Mouse (Mus musculus): Measurements from ENCODE around the gene Alb. TPM values are rescaled to one million over a fixed set of nuclear protein-coding genes. Genes with fewer than 3 reads are reported as not detected.

Alb gene
- polyA plus RNA-seq, 1 experiment from 2014 or later = 0.81 TPM

- Histone ChIP-seq H3K27me3 (replicated peaks) (no peaks in the 10 kb centered on the region), H3K27ac (no peak overlapping the region), H3K9ac (no peak overlapping the region), H3K4me1 (no peaks in the 10 kb centered on the region), H3K36me3 (no peaks in the 10 kb centered on the region), H3K4me3 (no peak overlapping the region), H3K4me2 (replicated peaks) (no peak overlapping the region), H3K9me3 (no peaks in the 10 kb centered on the region)
- 0 out of 2 replicates have a peak, but pooled peaks have one; percentile 63 for ATAC-seq (ENCODE audit: low FRiP score, low read depth)
- WGBS = 12% methylated on average over 6 of the region's 6 CpGs
These were observed 6.5 kb downstream of the Alb start for GRCm38 (mm10) chr5:90467245-90467644.

DNA sequence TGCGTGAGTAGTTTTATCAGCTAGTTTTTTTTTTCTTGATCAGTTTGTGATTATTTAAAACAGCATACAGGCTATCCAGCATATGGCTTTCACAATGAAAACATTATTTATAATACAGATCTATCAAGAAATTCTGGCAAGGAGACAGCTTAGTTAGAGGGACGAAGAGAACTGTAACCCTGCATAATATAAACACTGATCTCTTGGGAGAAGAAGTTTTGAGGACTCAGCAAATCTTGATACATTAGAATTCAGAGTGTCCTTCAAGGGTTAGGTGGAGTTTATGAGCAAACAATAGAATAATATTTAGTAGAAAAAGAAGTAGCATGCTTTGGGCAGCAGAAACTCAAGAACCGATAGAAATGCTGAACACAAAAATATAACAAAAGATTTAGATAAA, 10.1 kb downstream of the Alb start:
- 92% methylated on average over 3 of the region's 3 CpGs for WGBS
- H3K4me2 ChIP-seq (replicated peaks) = no peak overlapping the region
- no peak overlapping the region for H3K27ac ChIP-seq
- H3K27me3 ChIP-seq (replicated peaks) = no peaks in the 10 kb centered on the region
- H3K4me1 ChIP-seq = no peaks in the 10 kb centered on the region
- H3K36me3 ChIP-seq = no peaks in the 10 kb centered on the region
- H3K9ac ChIP-seq = no peak overlapping the region
- no peaks in the 10 kb centered on the region for H3K9me3 ChIP-seq
- no peak overlapping the region for H3K4me3 ChIP-seq
- ATAC-seq (ENCODE audit: low FRiP score, low read depth) = no peak

DNA sequence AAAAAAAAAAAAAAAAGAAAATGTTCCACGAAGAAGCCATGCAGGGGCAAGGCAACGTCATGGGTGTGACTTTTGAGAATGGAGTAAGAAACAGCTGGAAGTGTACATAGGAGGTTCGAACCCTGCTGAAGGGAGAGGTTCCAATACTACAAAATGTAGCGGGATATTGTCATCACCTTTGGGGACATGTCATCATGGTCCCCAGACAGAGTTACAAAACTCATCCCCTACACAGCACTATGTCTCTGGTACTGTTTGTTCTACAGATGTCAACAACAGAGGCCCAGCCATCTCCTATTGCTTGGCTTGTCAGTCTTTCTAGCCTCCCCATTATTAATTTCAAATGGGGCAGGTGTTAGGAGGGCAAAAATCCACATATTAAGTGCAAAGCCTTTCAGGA, 13.2 kb downstream of the Alb start:
- H3K36me3 ChIP-seq = no peaks in the 10 kb centered on the region
- H3K4me1 ChIP-seq = no peaks in the 10 kb centered on the region
- no peak overlapping the region for H3K4me3 ChIP-seq
- H3K27ac ChIP-seq = no peak overlapping the region
- H3K4me2 ChIP-seq (replicated peaks) = no peak overlapping the region
- 78% methylated on average over 4 of the region's 4 CpGs for WGBS
- H3K9ac ChIP-seq = no peak overlapping the region
- no peak for ATAC-seq (ENCODE audit: low FRiP score, low read depth)
- no peaks in the 10 kb centered on the region for H3K9me3 ChIP-seq
- H3K27me3 ChIP-seq (replicated peaks) = no peaks in the 10 kb centered on the region

DNA sequence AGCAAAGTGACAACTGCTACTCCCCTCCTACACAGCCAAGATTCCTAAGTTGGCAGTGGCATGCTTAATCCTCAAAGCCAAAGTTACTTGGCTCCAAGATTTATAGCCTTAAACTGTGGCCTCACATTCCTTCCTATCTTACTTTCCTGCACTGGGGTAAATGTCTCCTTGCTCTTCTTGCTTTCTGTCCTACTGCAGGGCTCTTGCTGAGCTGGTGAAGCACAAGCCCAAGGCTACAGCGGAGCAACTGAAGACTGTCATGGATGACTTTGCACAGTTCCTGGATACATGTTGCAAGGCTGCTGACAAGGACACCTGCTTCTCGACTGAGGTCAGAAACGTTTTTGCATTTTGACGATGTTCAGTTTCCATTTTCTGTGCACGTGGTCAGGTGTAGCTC, 13.7 kb downstream of the Alb start:
- no peak for ATAC-seq (ENCODE audit: low FRiP score, low read depth)
- H3K27me3 ChIP-seq (replicated peaks) = no peaks in the 10 kb centered on the region
- H3K4me3 ChIP-seq = no peak overlapping the region
- H3K9me3 ChIP-seq = no peaks in the 10 kb centered on the region
- H3K4me1 ChIP-seq = no peaks in the 10 kb centered on the region
- WGBS = 86% methylated on average over 5 of the region's 5 CpGs
- H3K36me3 ChIP-seq = no peaks in the 10 kb centered on the region
- H3K9ac ChIP-seq = no peak overlapping the region
- no peak overlapping the region for H3K27ac ChIP-seq
- H3K4me2 ChIP-seq (replicated peaks) = no peak overlapping the region

DNA sequence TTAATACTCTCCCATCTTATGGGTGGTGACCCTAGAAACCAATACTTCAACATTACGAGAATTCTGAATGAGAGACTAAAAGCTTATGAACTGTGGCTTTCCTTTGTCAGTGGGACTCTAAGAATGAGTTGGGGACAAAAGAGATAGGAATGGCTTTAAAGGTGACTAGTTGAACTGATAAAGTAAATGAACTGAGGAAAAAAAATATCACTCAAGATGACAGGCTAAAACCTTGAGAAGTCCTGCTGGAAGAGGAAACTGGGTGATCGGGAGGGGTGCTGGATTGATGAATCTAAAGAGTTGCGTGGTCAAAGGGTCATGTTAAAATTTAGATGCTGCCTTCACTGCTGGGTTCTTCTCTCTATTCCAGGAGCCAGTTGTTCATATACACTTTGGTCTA, 16.0 kb downstream of the Alb start:
- no peaks in the 10 kb centered on the region for H3K4me1 ChIP-seq
- H3K9me3 ChIP-seq = no peaks in the 10 kb centered on the region
- H3K27ac ChIP-seq = no peak overlapping the region
- H3K36me3 ChIP-seq = no peaks in the 10 kb centered on the region
- H3K27me3 ChIP-seq (replicated peaks) = no peaks in the 10 kb centered on the region
- no peak overlapping the region for H3K9ac ChIP-seq
- H3K4me3 ChIP-seq = no peak overlapping the region
- 85% methylated on average over 3 of the region's 3 CpGs for WGBS
- no peak overlapping the region for H3K4me2 ChIP-seq (replicated peaks)
- no peak for ATAC-seq (ENCODE audit: low FRiP score, low read depth)

- no peaks in the 10 kb centered on the region for H3K27me3 ChIP-seq (replicated peaks)
- H3K36me3 ChIP-seq = no peaks in the 10 kb centered on the region
- no peak overlapping the region for H3K27ac ChIP-seq
- no peak overlapping the region for H3K4me2 ChIP-seq (replicated peaks)
- no peaks in the 10 kb centered on the region for H3K9me3 ChIP-seq
- WGBS = 88% methylated on average over 7 of the region's 7 CpGs
- no peaks in the 10 kb centered on the region for H3K4me1 ChIP-seq
- H3K9ac ChIP-seq = no peak overlapping the region
- no peak overlapping the region for H3K4me3 ChIP-seq
- ATAC-seq (ENCODE audit: low FRiP score, low read depth) = no peak
These were observed 16.8 kb downstream of the Alb start for GRCm38 (mm10) chr5:90477308-90478140.

DNA sequence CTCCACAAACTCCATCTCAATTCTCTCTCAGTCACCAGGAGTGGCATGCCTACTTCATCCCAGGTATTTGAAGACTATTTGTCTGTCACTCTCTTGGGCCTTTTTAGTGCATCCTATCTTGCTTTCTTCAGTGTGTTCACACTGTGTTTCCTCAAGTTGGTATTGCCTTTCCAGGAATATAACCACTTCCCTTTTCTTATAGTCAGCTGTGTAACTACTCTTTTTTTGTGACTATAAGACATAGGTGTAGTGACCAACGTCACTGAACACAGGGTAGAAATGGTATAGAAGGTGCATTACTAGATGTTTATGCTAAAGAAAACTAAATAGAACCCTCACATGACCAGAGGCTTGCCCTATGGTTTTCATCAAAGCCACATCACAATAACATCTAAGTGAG, 18.2 kb downstream of the Alb start:
- no peaks in the 10 kb centered on the region for H3K4me1 ChIP-seq

GRCm38 (mm10) chr5:90485597-90485996, 24.9 kb downstream of the Alb start:
- Histone ChIP-seq H3K4me3 (no peak overlapping the region), H3K27me3 (replicated peaks) (no peaks in the 10 kb centered on the region), H3K9me3 (no peaks in the 10 kb centered on the region), H3K9ac (no peak overlapping the region), H3K4me2 (replicated peaks) (no peak overlapping the region), H3K36me3 (no peaks in the 10 kb centered on the region), H3K4me1 (no peaks in the 10 kb centered on the region), H3K27ac (no peak overlapping the region)
- no peak for ATAC-seq (ENCODE audit: low FRiP score, low read depth)
- 93% methylated on average over 7 of the region's 7 CpGs for WGBS

More for the DNA sequence above, 18.2 kb downstream of the Alb start:
- Histone ChIP-seq H3K4me2 (replicated peaks) (no peak overlapping the region), H3K9me3 (no peaks in the 10 kb centered on the region), H3K9ac (no peak overlapping the region), H3K4me3 (no peak overlapping the region), H3K36me3 (no peaks in the 10 kb centered on the region), H3K27ac (no peak overlapping the region), H3K27me3 (replicated peaks) (no peaks in the 10 kb centered on the region)
- no peak for ATAC-seq (ENCODE audit: low FRiP score, low read depth)
- 83% methylated on average over 1 of the region's 1 CpGs for WGBS

GRCm38 (mm10) chr5:90488323-90488722, 27.6 kb downstream of the Alb start:
- ATAC-seq (ENCODE audit: low FRiP score, low read depth) = no peak
- 91% methylated on average over 7 of the region's 7 CpGs for WGBS

DNA sequence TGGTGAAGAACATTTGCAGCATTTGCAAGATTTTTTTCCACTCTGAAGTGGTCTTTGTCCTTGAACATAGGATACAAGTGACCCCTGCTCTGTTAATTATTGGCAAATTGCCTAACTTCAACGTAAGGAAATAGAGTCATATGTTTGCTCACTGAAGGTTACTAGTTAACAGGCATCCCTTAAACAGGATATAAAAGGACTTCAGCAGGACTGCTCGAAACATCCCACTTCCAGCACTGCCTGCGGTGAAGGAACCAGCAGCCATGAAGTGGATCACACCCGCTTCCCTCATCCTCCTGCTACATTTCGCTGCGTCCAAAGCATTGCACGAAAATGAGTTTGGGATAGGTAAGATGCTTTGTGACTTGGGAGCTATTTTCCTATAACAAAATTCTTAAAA, 29.8 kb downstream of the Alb start, which contains the start of gene Afp:
TSS of gene Afp (plus strand) at position 220 of the 400 bp plus-strand sequence.
- no peak within 1 kb of the TSS for H3K9ac ChIP-seq
- H3K36me3 ChIP-seq = no peaks in the 10 kb centered on the region
- no peak for ATAC-seq (ENCODE audit: low FRiP score, low read depth)
- H3K4me3 ChIP-seq = no peak within 1 kb of the TSS
- no peak within 1 kb of the TSS for H3K4me2 ChIP-seq (replicated peaks)
- H3K4me1 ChIP-seq = no peaks in the 10 kb centered on the region
- no peaks in the 10 kb centered on the region for H3K27me3 ChIP-seq (replicated peaks)
- WGBS = 85% methylated on average over 7 of the region's 7 CpGs
- no peaks in the 10 kb centered on the region for H3K9me3 ChIP-seq
- H3K27ac ChIP-seq = no peak within 1 kb of the TSS

More at GRCm38 (mm10) chr5:90488323-90488722, 27.6 kb downstream of the Alb start:
- Histone ChIP-seq H3K27ac (no peak overlapping the region), H3K9me3 (no peaks in the 10 kb centered on the region), H3K27me3 (replicated peaks) (no peaks in the 10 kb centered on the region), H3K4me1 (no peaks in the 10 kb centered on the region), H3K4me3 (no peak overlapping the region), H3K4me2 (replicated peaks) (no peak overlapping the region), H3K9ac (no peak overlapping the region), H3K36me3 (no peaks in the 10 kb centered on the region)

DNA sequence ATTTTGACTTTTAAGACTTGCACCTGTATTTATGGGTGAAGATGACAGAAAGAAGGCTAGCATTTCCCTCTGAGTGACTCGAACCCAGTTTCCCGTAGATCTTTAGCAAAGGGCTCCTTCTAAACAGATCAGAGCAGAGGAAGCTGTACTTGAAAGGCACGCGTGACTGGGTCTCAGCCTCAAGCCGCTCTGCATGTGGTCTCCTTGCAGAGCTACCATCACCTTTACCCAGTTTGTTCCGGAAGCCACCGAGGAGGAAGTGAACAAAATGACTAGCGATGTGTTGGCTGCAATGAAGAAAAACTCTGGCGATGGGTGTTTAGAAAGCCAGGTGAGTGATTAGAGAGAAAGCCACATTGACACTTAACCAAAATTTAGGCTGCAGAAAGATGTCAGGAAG, 31.7 kb downstream of the Alb start:
- Histone ChIP-seq H3K4me2 (replicated peaks) (no peak overlapping the region), H3K36me3 (no peaks in the 10 kb centered on the region), H3K9ac (no peak overlapping the region), H3K27me3 (replicated peaks) (no peaks in the 10 kb centered on the region), H3K4me3 (no peak overlapping the region), H3K9me3 (no peaks in the 10 kb centered on the region), H3K4me1 (no peaks in the 10 kb centered on the region), H3K27ac (no peak overlapping the region)
- no peak for ATAC-seq (ENCODE audit: low FRiP score, low read depth)
- WGBS = 84% methylated on average over 9 of the region's 9 CpGs

DNA sequence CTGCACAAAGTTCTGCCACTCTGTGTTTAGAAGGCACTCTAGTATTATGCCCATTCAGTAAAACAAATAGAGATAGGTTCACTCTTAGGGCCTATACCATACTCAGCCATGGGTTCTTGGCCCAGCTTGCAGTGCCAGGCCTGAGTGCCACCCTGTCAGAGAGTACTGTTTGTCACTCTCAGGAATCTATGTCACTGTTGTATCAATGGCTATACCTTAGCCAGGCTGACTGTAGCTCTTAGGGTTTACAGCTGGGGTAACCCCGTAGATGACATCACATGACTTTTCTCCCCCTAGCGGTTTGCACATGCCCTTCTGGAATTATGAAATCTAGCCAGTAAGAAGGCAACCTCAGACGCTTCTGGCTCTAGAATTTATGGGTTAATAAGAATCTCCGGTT, 33.6 kb downstream of the Alb start:
- Histone ChIP-seq H3K36me3 (no peaks in the 10 kb centered on the region), H3K9ac (no peak overlapping the region), H3K27ac (no peak overlapping the region), H3K4me3 (no peak overlapping the region), H3K27me3 (replicated peaks) (no peaks in the 10 kb centered on the region), H3K4me1 (no peaks in the 10 kb centered on the region), H3K4me2 (replicated peaks) (no peak overlapping the region), H3K9me3 (no peaks in the 10 kb centered on the region)
- WGBS = 81% methylated on average over 4 of the region's 4 CpGs
- ATAC-seq (ENCODE audit: low FRiP score, low read depth) = no peak

GRCm38 (mm10) chr5:90499509-90499908, 38.8 kb downstream of the Alb start:
- ATAC-seq (ENCODE audit: low FRiP score, low read depth) = no peak
- Histone ChIP-seq H3K4me2 (replicated peaks) (no peak overlapping the region), H3K9me3 (no peaks in the 10 kb centered on the region), H3K27me3 (replicated peaks) (no peaks in the 10 kb centered on the region), H3K4me3 (no peak overlapping the region), H3K9ac (no peak overlapping the region), H3K27ac (no peak overlapping the region), H3K36me3 (no peaks in the 10 kb centered on the region), H3K4me1 (no peaks in the 10 kb centered on the region)
- WGBS = 61% methylated on average over 7 of the region's 7 CpGs

Data from neural tube, embryonic 12.5 days (tissue).